Mouse (Mus musculus) lung, postnatal 14 days (tissue): ENCODE measurements at regions not wholly inside any gene's neighbourhood (a gene's known extent, or its start where the extent isn't known, plus 50 kb on each side); places are given as distances from the start of the nearest gene placed in this dataset.

Source experiments
- DNase-seq: peaks from one replicate; pipeline ENCODE4 v3.0.0; 2021

- no peak for DNase-seq
These were observed 75.9 kb upstream of the Nectin3 start for GRCm38 (mm10) chr16:46574221-46574620.

- DNase-seq: no peak
These were observed 69.1 kb upstream of the Nectin3 start for GRCm38 (mm10) chr16:46567446-46567845.

DNA sequence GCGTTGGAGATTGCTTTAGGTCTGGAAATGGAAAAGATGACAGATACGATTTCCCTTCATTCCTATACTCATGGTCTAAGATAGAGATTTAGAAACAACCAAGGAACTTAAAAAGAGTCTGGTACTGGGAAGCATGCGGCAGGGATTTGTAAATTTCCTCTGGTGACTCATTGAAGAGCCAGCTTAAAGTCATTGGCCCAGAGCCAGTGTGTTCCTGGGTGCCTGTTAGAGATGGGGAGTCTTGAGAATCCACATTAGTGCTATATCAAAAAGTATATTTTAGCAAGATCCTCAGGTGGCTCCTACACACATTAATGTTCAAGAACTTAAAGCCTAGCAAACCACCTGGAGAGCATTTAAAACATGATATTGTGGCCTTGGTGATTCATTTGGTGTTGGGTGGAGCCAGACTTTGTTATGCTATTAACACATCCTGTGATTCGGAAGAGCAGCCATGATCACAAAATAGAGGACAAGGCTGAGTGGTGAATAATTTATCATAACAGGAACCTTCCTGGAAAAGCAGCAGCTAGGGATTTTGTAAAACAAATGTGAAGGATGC, 67.8 kb upstream of the Nectin3 start:
- DNase-seq: peak; percentile 2

DNA sequence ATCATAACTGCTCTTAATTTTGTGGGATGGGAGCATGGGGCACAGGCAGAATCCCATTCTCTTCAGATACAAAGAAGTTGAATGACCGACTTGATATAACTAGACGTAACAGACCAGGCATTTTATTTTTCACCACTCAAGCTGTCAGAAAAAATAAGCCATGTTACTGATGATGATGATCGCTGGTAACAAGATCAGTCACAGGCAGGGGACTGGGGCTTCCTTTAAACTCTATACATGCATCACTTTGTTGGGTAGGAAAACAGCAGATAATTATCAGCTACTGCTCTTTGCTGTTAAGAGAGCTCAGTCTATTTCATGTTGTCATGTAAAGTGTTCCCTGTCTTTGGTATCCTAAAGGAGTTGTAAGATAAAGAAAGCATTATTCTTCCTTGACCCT, 59.0 kb upstream of the Nectin3 start:
- no peak for DNase-seq

GRCm38 (mm10) chr16:46548207-46548606, 49.9 kb upstream of the Nectin3 start:
- DNase-seq: no peak
